Mouse (Mus musculus): ENCODE measurements around the gene Cnpy4. TPM values are rescaled to one million over a fixed set of nuclear protein-coding genes. Genes with fewer than 3 reads are reported as not detected.
"Not testable (repeated sequence)": the region's sequence is repeated elsewhere in the genome, so short reads cannot be mapped to it uniquely, and the experiment has no call there.

The Cnpy4 gene
- polyA plus RNA-seq, 1 experiment = 5.0 TPM

- no peak for DNase-seq (ENCODE audit: low read depth)
Observed at GRCm38 (mm10) chr5:138202086-138202485, 14.8 kb downstream of the Cnpy4 start.

- peak; percentile 69 for DNase-seq (ENCODE audit: low read depth)
Observed at GRCm38 (mm10) chr5:138207253-138207652, 20.0 kb downstream of the Cnpy4 start.

- DNase-seq (ENCODE audit: low read depth) = peak; percentile 51
Observed at GRCm38 (mm10) chr5:138207873-138208272, 20.6 kb downstream of the Cnpy4 start.

GRCm38 (mm10) chr5:138216632-138217031 is 29.3 kb downstream of the Cnpy4 start:
- not testable (repeated sequence) for DNase-seq (ENCODE audit: low read depth)

GRCm38 (mm10) chr5:138219864-138220263 is 32.6 kb downstream of the Cnpy4 start:
- no peak for DNase-seq (ENCODE audit: low read depth)

GRCm38 (mm10) chr5:138222111-138222510 is 34.8 kb downstream of the Cnpy4 start:
- DNase-seq (ENCODE audit: low read depth) = no peak

GRCm38 (mm10) chr5:138223287-138223686 is 36.0 kb downstream of the Cnpy4 start:
- no peak for DNase-seq (ENCODE audit: low read depth)

GRCm38 (mm10) chr5:138225700-138226099 is 38.4 kb downstream of the Cnpy4 start, which contains the start of gene Nxpe5:
TSS of gene Nxpe5 (plus strand) at chr5:138225898.
- DNase-seq (ENCODE audit: low read depth) = no peak

- DNase-seq (ENCODE audit: low read depth) = no peak
Observed at GRCm38 (mm10) chr5:138226491-138226890, 39.2 kb downstream of the Cnpy4 start.

GRCm38 (mm10) chr5:138227367-138227766 is 40.1 kb downstream of the Cnpy4 start:
- no peak for DNase-seq (ENCODE audit: low read depth)

- DNase-seq (ENCODE audit: low read depth) = no peak
Observed at GRCm38 (mm10) chr5:138228026-138228425, 40.7 kb downstream of the Cnpy4 start.

GRCm38 (mm10) chr5:138229511-138229910 is 42.2 kb downstream of the Cnpy4 start:
- DNase-seq (ENCODE audit: low read depth) = no peak

GRCm38 (mm10) chr5:138233778-138234177 is 46.5 kb downstream of the Cnpy4 start:
- no peak for DNase-seq (ENCODE audit: low read depth)

- no peak for DNase-seq (ENCODE audit: low read depth)
Observed at GRCm38 (mm10) chr5:138234224-138234623, 46.9 kb downstream of the Cnpy4 start.

- DNase-seq (ENCODE audit: low read depth) = no peak
Observed at GRCm38 (mm10) chr5:138241511-138241910, 54.2 kb downstream of the Cnpy4 start.

Other genes starting within 250 kb of the Cnpy4 start
- gene Gjc3, start 224.4 kb upstream of the Cnpy4 start, polyA plus RNA-seq (2012; rRNA removed) = 0.04 and 0.05 TPM in 2 replicates
- 2.0 and 3.7 TPM in 2 replicates for gene Azgp1, start 206.0 kb upstream of the Cnpy4 start, polyA plus RNA-seq (2012; rRNA removed)
- not detected in 2 replicates for gene Smok3a, start 166.2 kb upstream of the Cnpy4 start, polyA plus RNA-seq (2012; rRNA removed)
- gene Smok3b, start 166.1 kb upstream of the Cnpy4 start, polyA plus RNA-seq (2012; rRNA removed) = 0.08 TPM in 1 of 2 replicates, not detected in the other
- gene Smok3c, start 134.3 kb upstream of the Cnpy4 start, polyA plus RNA-seq (2012; rRNA removed) = not detected in 2 replicates
- 6.3 and 8.7 TPM in 2 replicates for gene Zkscan1, start 102.4 kb upstream of the Cnpy4 start, polyA plus RNA-seq (2012; rRNA removed)
- 9.2 and 11.2 TPM in 2 replicates for gene Zscan21, start 70.6 kb upstream of the Cnpy4 start, polyA plus RNA-seq (2012; rRNA removed)
- gene Zfp113, start 31.7 kb upstream of the Cnpy4 start, polyA plus RNA-seq (2012; rRNA removed) = 2.6 and 2.7 TPM in 2 replicates
- 107 and 138 TPM in 2 replicates for gene Cops6, start 26.4 kb upstream of the Cnpy4 start, polyA plus RNA-seq (2012; rRNA removed)
- gene Ap4m1, start 15.5 kb upstream of the Cnpy4 start, polyA plus RNA-seq (2012; rRNA removed) = 30.9 and 49.3 TPM in 2 replicates
- 20.9 and 24.1 TPM in 2 replicates for gene Mcm7, start 15.1 kb upstream of the Cnpy4 start, polyA plus RNA-seq (2012; rRNA removed)
- 50.6 and 54.9 TPM in 2 replicates for gene Taf6, start within 50 bp of the Cnpy4 start, polyA plus RNA-seq (2012; rRNA removed)
- 7.8 and 8.5 TPM in 2 replicates for gene Mblac1, start 6.8 kb downstream of the Cnpy4 start, polyA plus RNA-seq (2012; rRNA removed)
- gene Nxpe5, start 38.4 kb downstream of the Cnpy4 start, polyA plus RNA-seq (2012; rRNA removed) = 18.5 and 23.8 TPM in 2 replicates
- gene Lamtor4, start 68.0 kb downstream of the Cnpy4 start, polyA plus RNA-seq (2012; rRNA removed) = 364 and 368 TPM in 2 replicates
- gene BC037034, start 76.5 kb downstream of the Cnpy4 start, polyA plus RNA-seq (2012; rRNA removed) = 74.6 and 89.5 TPM in 2 replicates
- gene Gal3st4, start 85.4 kb downstream of the Cnpy4 start, polyA plus RNA-seq (2012; rRNA removed) = 29.7 and 43.1 TPM in 2 replicates
- 0.16 and 0.48 TPM in 2 replicates for gene Gm43720, start 92.5 kb downstream of the Cnpy4 start, polyA plus RNA-seq (2012; rRNA removed)
- gene Gpc2, start 92.5 kb downstream of the Cnpy4 start, polyA plus RNA-seq (2012; rRNA removed) = 11.8 and 13.4 TPM in 2 replicates
- 3.3 and 5.1 TPM in 2 replicates for gene Stag3, start 92.8 kb downstream of the Cnpy4 start, polyA plus RNA-seq (2012; rRNA removed)
- 0.23 and 0.46 TPM in 2 replicates for gene Pvrig, start 154.5 kb downstream of the Cnpy4 start, polyA plus RNA-seq (2012; rRNA removed)

Data from gonadal fat pad, adult 2 months (tissue).